Mouse (Mus musculus) c-Kit-positive CD71-negative TER-119-negative erythroid progenitor cells, embryonic 14.5 days (primary cell): Measurements from ENCODE around the gene Hsp90aa1.
"Not testable (repeated sequence)": the region's sequence is repeated elsewhere in the genome, so short reads cannot be mapped to it uniquely, and the experiment has no call there.

ENCODE experiments used
- DNase-seq: peaks from one replicate; pipeline ENCODE4 v3.0.0-alpha.2; 2013; ENCODE audit warnings: low read depth

Gene Hsp90aa1

GRCm38 (mm10) chr12:110698523-110699170 is 3.9 kb downstream of the Hsp90aa1 start:
- DNase-seq: no peak

- no peak for DNase-seq
These were observed 4.4 kb downstream of the Hsp90aa1 start for GRCm38 (mm10) chr12:110698080-110698479.

GRCm38 (mm10) chr12:110697457-110697856 is 5.1 kb downstream of the Hsp90aa1 start:
- no peak for DNase-seq

- DNase-seq: no peak
These were observed 5.5 kb downstream of the Hsp90aa1 start for GRCm38 (mm10) chr12:110696975-110697400.

GRCm38 (mm10) chr12:110696173-110696974 is 6.2 kb downstream of the Hsp90aa1 start:
- DNase-seq: peak; percentile 90

- no peak for DNase-seq
These were observed 6.8 kb downstream of the Hsp90aa1 start for GRCm38 (mm10) chr12:110695676-110696171.

GRCm38 (mm10) chr12:110693378-110693777 is 9.2 kb downstream of the Hsp90aa1 start:
- not testable (repeated sequence) for DNase-seq

- DNase-seq: no peak
These were observed 12.4 kb downstream of the Hsp90aa1 start for GRCm38 (mm10) chr12:110689919-110690643.

GRCm38 (mm10) chr12:110688921-110689320 is 13.6 kb downstream of the Hsp90aa1 start:
- not testable (repeated sequence) for DNase-seq

GRCm38 (mm10) chr12:110687894-110688734 is 14.4 kb downstream of the Hsp90aa1 start:
- no peak for DNase-seq

GRCm38 (mm10) chr12:110683580-110683979 is 18.9 kb downstream of the Hsp90aa1 start:
- no peak for DNase-seq

- no peak for DNase-seq
These were observed 19.8 kb downstream of the Hsp90aa1 start, which contains the start of gene 1700001K19Rik for GRCm38 (mm10) chr12:110682561-110683299. Gene 1700001K19Rik, minus strand, starts transcription at chr12:110682619.

- DNase-seq: no peak
These were observed 20.6 kb downstream of the Hsp90aa1 start for GRCm38 (mm10) chr12:110681878-110682277.

- DNase-seq: no peak
These were observed 21.3 kb downstream of the Hsp90aa1 start for GRCm38 (mm10) chr12:110681191-110681590.

GRCm38 (mm10) chr12:110674243-110674642 is 28.3 kb downstream of the Hsp90aa1 start:
- no peak for DNase-seq

GRCm38 (mm10) chr12:110667466-110668077 is 35.0 kb downstream of the Hsp90aa1 start:
- no peak for DNase-seq

GRCm38 (mm10) chr12:110661746-110662145 is 40.8 kb downstream of the Hsp90aa1 start:
- no peak for DNase-seq

GRCm38 (mm10) chr12:110651464-110651863 is 51.1 kb downstream of the Hsp90aa1 start:
- DNase-seq: no peak

- no peak for DNase-seq
These were observed 52.3 kb downstream of the Hsp90aa1 start for GRCm38 (mm10) chr12:110650241-110650641.
